Mouse (Mus musculus) heart, embryonic 14.5 days (tissue): Measurements from ENCODE around the gene Itgb6. TPM values are rescaled to one million over a fixed set of nuclear protein-coding genes. Genes with fewer than 3 reads are reported as not detected.

Source experiments
- ATAC-seq: fragments of 200-750 bp; cut with Nextera tagmentation; 2 replicates; pipeline ENCODE4 v1.8.0; 2017; ENCODE audit warnings: low read depth, moderate TSS enrichment; ENCODE audit not compliant: insufficient number of reproducible peaks, insufficient read depth, low FRiP score
- H3K27ac ChIP-seq, 2 experiments: fragments of 200-500 bp in 1 of 2; fragments of 300-500 bp in 1 of 2; sonication (generic) in 1 of 2; replicated peaks in 1 of 2; 2 replicates each; pipeline ENCODE4 v1.5.1; 2012 to 2014; ENCODE audit warnings: low read depth in 2 of 2, low read length in 2 of 2, control low read depth in 1 of 2, mild to moderate bottlenecking in 1 of 2, mixed read lengths in 1 of 2; ENCODE audit not compliant: control insufficient read depth in 1 of 2, insufficient read depth in 1 of 2
- H3K27me3 ChIP-seq: fragments of 300-500 bp; sonication (generic); 2 replicates; pipeline ENCODE4 v1.6.1; 2014; ENCODE audit warnings: mild to moderate bottlenecking, low read length, control low read depth; ENCODE audit not compliant: control insufficient read depth, insufficient read depth
- H3K36me3 ChIP-seq: fragments of 300-500 bp; sonication (generic); 2 replicates; pipeline ENCODE4 v1.6.1; 2014; ENCODE audit warnings: mild to moderate bottlenecking, control low read depth, low read length, mixed read lengths; ENCODE audit not compliant: control insufficient read depth, insufficient read depth
- H3K4me1 ChIP-seq, 2 experiments: fragments of 200-500 bp in 1 of 2; fragments of 300-500 bp in 1 of 2; sonication (generic) in 1 of 2; 2 replicates each; pipeline ENCODE4 v1.6.1; 2012 to 2014; ENCODE audit warnings: low read length in 2 of 2, control low read depth in 1 of 2, mixed read lengths in 1 of 2; ENCODE audit not compliant: control insufficient read depth in 2 of 2, insufficient read depth in 2 of 2
- H3K4me2 ChIP-seq: fragments of 300-500 bp; sonication (generic); 2 replicates; pipeline ENCODE4 v1.6.1; 2014; ENCODE audit warnings: mild to moderate bottlenecking, low read length
- H3K4me3 ChIP-seq, 2 experiments: fragments of 200-500 bp in 1 of 2; fragments of 300-500 bp in 1 of 2; sonication (generic) in 1 of 2; 2 replicates each; pipeline ENCODE4 v1.5.1; 2012 to 2014; ENCODE audit warnings: low read length in 2 of 2, mild to moderate bottlenecking in 2 of 2, control low read depth in 1 of 2, low read depth in 1 of 2, moderate library complexity in 1 of 2; ENCODE audit not compliant: control insufficient read depth in 1 of 2, insufficient read depth in 1 of 2
- H3K9ac ChIP-seq: fragments of 300-500 bp; sonication (generic); 2 replicates; pipeline ENCODE4 v1.6.1; 2014; ENCODE audit warnings: mild to moderate bottlenecking, low read length
- H3K9me3 ChIP-seq: fragments of 300-500 bp; sonication (generic); 2 replicates; pipeline ENCODE4 v1.6.1; 2016; ENCODE audit warnings: low read length, control low read depth; ENCODE audit not compliant: control insufficient read depth
- WGBS: fragments of 180-500 bp; shearing (Covaris S2); extraction: QIAGEN DNeasy Blood & Tissue Kit; methylation state at CpG from one replicate; pipeline ENCODE4 v1.1.7; 2014; 5-methylcytosine and 5-hydroxymethylcytosine counted together
- polyA plus RNA-seq: library from polyadenylated mRNA; unstranded; fragments of >200 nt; fragmentation: Nextera tagmentation; extraction: Ambion mirVana; gene quantifications from 2 replicates; pipeline ENCODE4 v1.2.1, GENCODE M21; 2014

Itgb6 gene
- polyA plus RNA-seq, 1 experiment from 2014 or later: 0.41 TPM

- 85% methylated on average over 2 of the region's 2 CpGs for WGBS
- H3K36me3 ChIP-seq: no peaks in the 10 kb centered on the region
- no peaks in the 10 kb centered on the region for H3K4me1 ChIP-seq
- ATAC-seq: no peak
- no peaks in the 10 kb centered on the region for H3K9me3 ChIP-seq
- no peaks in the 10 kb centered on the region for H3K27me3 ChIP-seq
- H3K4me3 ChIP-seq: no peak overlapping the region
- H3K27ac ChIP-seq: no peak overlapping the region
- H3K9ac ChIP-seq: no peak overlapping the region
- no peak overlapping the region for H3K4me2 ChIP-seq
Observed at GRCm38 (mm10) chr2:60600863-60601262, 121.6 kb downstream of the Itgb6 start.

DNA sequence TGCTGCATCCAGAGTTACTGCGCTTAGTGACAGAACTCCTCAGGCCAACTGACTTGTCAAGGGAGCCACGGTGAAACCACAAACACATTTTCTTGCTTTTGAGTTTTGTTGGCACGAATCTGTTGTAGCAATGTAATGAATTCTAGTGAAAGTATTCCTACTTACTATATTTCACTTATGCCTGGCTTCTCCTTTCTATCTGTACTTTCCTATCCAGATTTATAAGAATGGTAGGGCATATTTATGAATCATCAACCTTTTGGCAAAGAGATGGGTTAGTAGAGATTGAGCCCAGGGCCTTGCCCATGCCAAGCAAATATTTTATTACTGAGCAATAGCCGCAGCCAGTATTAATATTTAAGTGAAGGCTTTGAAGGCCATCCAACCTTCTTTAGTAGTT is 139.0 kb downstream of the Itgb6 start:
- Histone ChIP-seq H3K4me1 (0 out of 4 replicates have a peak, but pooled peaks cover 0 to 2% of the 10 kb centered on the region in 2 experiments), H3K9ac (no peak overlapping the region), H3K27me3 (no peaks in the 10 kb centered on the region), H3K4me3 (no peak overlapping the region), H3K27ac (no peak overlapping the region), H3K4me2 (no peak overlapping the region), H3K36me3 (no peaks in the 10 kb centered on the region), H3K9me3 (no peaks in the 10 kb centered on the region)
- ATAC-seq: no peak
- 84% methylated on average over 4 of the region's 4 CpGs for WGBS

DNA sequence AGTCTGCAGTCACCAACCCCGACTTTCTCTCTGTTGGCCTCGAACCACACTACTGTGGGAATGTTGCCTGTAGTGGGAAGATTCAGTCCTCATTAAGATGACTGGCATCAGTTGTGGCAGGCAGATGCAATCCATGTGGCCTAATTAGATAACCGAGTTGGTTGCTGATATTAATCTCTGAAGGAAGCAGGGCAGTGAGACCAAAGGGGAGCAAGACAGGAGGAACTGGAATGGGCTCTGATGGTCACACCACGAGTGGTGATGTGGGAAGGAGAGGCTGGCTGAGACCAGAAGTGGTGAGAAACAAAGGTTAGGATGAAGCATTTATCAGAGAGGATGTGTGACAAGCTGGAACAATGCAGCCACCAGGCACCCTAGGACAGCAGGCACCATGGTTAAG is 167.9 kb downstream of the Itgb6 start:
- Histone ChIP-seq H3K4me3 (no peak overlapping the region), H3K4me2 (no peak overlapping the region), H3K36me3 (no peaks in the 10 kb centered on the region), H3K27ac (no peak overlapping the region), H3K9me3 (no peaks in the 10 kb centered on the region), H3K4me1 (peaks cover 10 to 14% of the 10 kb centered on the region in 2 experiments; a peak in 3 of 4 replicates), H3K27me3 (no peaks in the 10 kb centered on the region), H3K9ac (no peak overlapping the region)
- 59% methylated on average over 4 of the region's 4 CpGs for WGBS
- no peak for ATAC-seq

- peak; percentile 60; the same call in 1 of the 2 replicates for ATAC-seq
- 0 out of 4 replicates have a peak within 1 kb of the TSS, but pooled peaks of 1 of the 2 experiments have one; percentile 24 for H3K27ac ChIP-seq
Observed at GRCm38 (mm10) chr2:60552902-60553682, 169.4 kb downstream of the Itgb6 start, which contains the start of gene Pla2r1. TSS of gene Pla2r1 (minus strand) at chr2:60553308.

DNA sequence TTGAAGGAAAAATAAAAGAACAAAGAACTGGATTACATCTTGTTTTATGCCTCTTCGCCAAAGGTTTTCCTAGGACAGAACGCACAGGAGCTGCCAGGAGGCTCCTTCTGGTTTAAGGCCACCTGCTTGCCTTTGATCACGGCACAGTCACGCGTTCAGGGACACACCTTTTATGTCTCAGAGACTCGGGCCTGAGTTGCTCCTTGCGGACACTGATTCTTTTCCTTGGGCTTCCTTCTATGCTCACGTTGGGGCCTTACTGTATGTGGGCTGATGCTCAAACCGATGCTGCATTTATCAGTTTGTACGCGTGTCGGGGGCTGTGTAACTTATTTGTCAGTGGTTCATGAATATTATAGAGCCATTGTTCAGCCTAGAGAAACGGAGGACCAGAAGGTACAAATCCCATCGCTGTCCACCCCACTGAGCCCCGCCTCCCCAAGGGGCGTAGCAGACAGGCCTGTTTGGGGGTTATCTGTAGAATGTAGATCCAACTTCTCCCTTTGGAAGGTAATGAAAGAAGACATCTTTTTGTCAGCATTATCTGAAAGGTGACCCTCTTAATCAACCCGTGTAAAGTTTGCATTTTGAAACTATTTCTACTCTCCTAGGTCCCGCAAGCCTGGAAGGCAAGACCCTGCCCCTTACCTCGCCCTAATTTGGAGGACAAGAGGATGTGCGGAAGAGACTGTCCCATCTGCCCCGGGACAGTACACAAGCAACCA is 170.1 kb downstream of the Itgb6 start:
- 0 out of 2 replicates have a peak, but pooled peaks have one; percentile 10 for ATAC-seq
- H3K27ac ChIP-seq: 0 out of 4 replicates have a peak overlapping the region, but pooled peaks of 1 of the 2 experiments have one; percentile 24

More at GRCm38 (mm10) chr2:60552902-60553682, 169.4 kb downstream of the Itgb6 start, which contains the start of gene Pla2r1:
- WGBS: 2% methylated on average over 33 of the region's 33 CpGs
- Histone ChIP-seq H3K36me3 (no peaks in the 10 kb centered on the region), H3K4me3 (peak within 1 kb of the TSS; percentile 49 to 54), H3K27me3 (no peaks in the 10 kb centered on the region), H3K9me3 (no peaks in the 10 kb centered on the region), H3K4me1 (peaks cover 10 to 14% of the 10 kb centered on the region in 2 experiments; a peak in 3 of 4 replicates), H3K9ac (peak within 1 kb of the TSS; percentile 68), H3K4me2 (peak within 1 kb of the TSS; percentile 89)

GRCm38 (mm10) chr2:60551673-60552072 is 170.8 kb downstream of the Itgb6 start:
- H3K9ac ChIP-seq: no peak overlapping the region
- H3K4me1 ChIP-seq: peaks cover 10 to 14% of the 10 kb centered on the region in 2 experiments; a peak in 3 of 4 replicates
- WGBS: 21% methylated on average over 2 of the region's 2 CpGs
- peak overlapping the region; percentile 89 for H3K4me2 ChIP-seq
- H3K27me3 ChIP-seq: no peaks in the 10 kb centered on the region
- 0 out of 4 replicates have a peak overlapping the region, but pooled peaks of 1 of the 2 experiments have one; percentile 24 for H3K27ac ChIP-seq
- H3K4me3 ChIP-seq: no peak overlapping the region
- no peak for ATAC-seq
- no peaks in the 10 kb centered on the region for H3K9me3 ChIP-seq
- H3K36me3 ChIP-seq: no peaks in the 10 kb centered on the region

More for the DNA sequence above, 170.1 kb downstream of the Itgb6 start:
- Histone ChIP-seq H3K4me1 (peaks cover 10 to 14% of the 10 kb centered on the region in 2 experiments; a peak in 3 of 4 replicates), H3K9me3 (no peaks in the 10 kb centered on the region), H3K4me3 (peak overlapping the region; percentile 49 to 54), H3K9ac (peak overlapping the region; percentile 68), H3K4me2 (peak overlapping the region; percentile 89), H3K27me3 (no peaks in the 10 kb centered on the region), H3K36me3 (no peaks in the 10 kb centered on the region)
- 23% methylated on average over 21 of the region's 21 CpGs for WGBS

DNA sequence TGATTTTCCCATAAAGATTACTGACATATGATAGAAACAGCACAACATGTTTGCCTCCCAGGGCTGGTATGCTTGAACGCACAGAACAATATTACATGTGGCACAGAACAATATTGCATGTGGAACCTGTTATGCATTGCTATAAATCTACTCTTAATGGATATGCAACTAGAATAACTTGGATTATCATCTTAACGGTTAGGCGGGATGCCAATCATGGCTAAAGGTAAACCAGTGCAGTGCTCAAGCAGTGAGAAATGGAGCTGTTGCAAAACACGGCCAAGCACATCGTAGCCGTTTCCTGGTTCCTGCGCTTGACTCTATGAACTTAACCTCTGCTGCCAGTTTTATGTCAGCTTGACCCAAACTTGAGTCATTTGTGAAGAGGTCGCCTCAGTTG is 171.9 kb downstream of the Itgb6 start:
- Histone ChIP-seq H3K9ac (no peak overlapping the region), H3K27me3 (no peaks in the 10 kb centered on the region), H3K4me3 (no peak overlapping the region), H3K4me1 (peaks cover 10 to 14% of the 10 kb centered on the region in 2 experiments; a peak in 3 of 4 replicates), H3K4me2 (no peak overlapping the region), H3K27ac (no peak overlapping the region), H3K36me3 (no peaks in the 10 kb centered on the region), H3K9me3 (no peaks in the 10 kb centered on the region)
- ATAC-seq: no peak
- WGBS: 94% methylated on average over 8 of the region's 8 CpGs
